Mouse (Mus musculus) liver, embryonic 14.5 days (tissue): ENCODE data around the gene Map3k5. TPM values are rescaled to one million over a fixed set of nuclear protein-coding genes. Genes with fewer than 3 reads are reported as not detected.
"Not testable (repeated sequence)": the region's sequence is repeated elsewhere in the genome, so short reads cannot be mapped to it uniquely, and the experiment has no call there.

Experiments used
- ATAC-seq: fragments of 200-750 bp; cut with Nextera tagmentation; 2 replicates; pipeline ENCODE4 v1.8.0; 2017; ENCODE audit warnings: moderate number of reproducible peaks, mild to moderate bottlenecking, moderate library complexity; ENCODE audit not compliant: insufficient read depth
- DNase-seq, 3 experiments: peaks; one replicate each; pipeline ENCODE4 v3.0.0-alpha.2; 2012 to 2013; ENCODE audit warnings: low read depth in 3 of 3, low spot score in 3 of 3
- H3K27ac ChIP-seq: fragments of 300-500 bp; sonication (generic); 2 replicates; pipeline ENCODE4 v1.5.1; 2014; ENCODE audit warnings: moderate library complexity, mild to moderate bottlenecking, control low read depth, inconsistent platforms
- H3K27me3 ChIP-seq: fragments of 300-500 bp; sonication (generic); 2 replicates; pipeline ENCODE4 v1.6.1; 2014; ENCODE audit warnings: mild to moderate bottlenecking, low read length, moderate library complexity; ENCODE audit not compliant: control insufficient read depth, insufficient read depth
- H3K36me3 ChIP-seq: fragments of 300-500 bp; sonication (generic); replicated peaks from 2 replicates; pipeline ENCODE4 v1.6.1; 2014; ENCODE audit warnings: low read depth; ENCODE audit not compliant: control insufficient read depth, insufficient read depth
- H3K4me1 ChIP-seq, 2 experiments: fragments of 200-500 bp in 1 of 2; fragments of 300-500 bp in 1 of 2; sonication (generic) in 1 of 2; replicated peaks; 2 replicates each; pipeline ENCODE4 v1.6.1; 2012 to 2014; ENCODE audit warnings: antibody characterized with exemption in 1 of 2, inconsistent platforms in 1 of 2, low read length in 1 of 2; ENCODE audit not compliant: control insufficient read depth in 2 of 2, insufficient read depth in 2 of 2
- H3K4me2 ChIP-seq: fragments of 300-500 bp; sonication (generic); 2 replicates; pipeline ENCODE4 v1.6.1; 2014; ENCODE audit warnings: low read depth, mild to moderate bottlenecking, control low read depth, moderate library complexity
- H3K4me3 ChIP-seq, 2 experiments: fragments of 200-500 bp in 1 of 2; fragments of 300-500 bp in 1 of 2; sonication (generic) in 1 of 2; 2 replicates each; pipeline ENCODE4 v1.5.1; 2012 to 2014; ENCODE audit warnings: low read depth in 2 of 2, low read length in 2 of 2, mild to moderate bottlenecking in 2 of 2, control low read depth in 1 of 2, inconsistent platforms in 1 of 2, moderate library complexity in 1 of 2; ENCODE audit not compliant: insufficient read depth in 1 of 2
- H3K9ac ChIP-seq: fragments of 300-500 bp; sonication (generic); replicated peaks from 2 replicates; pipeline ENCODE4 v1.6.1; 2014; ENCODE audit warnings: mild to moderate bottlenecking, control low read depth, moderate library complexity
- H3K9me3 ChIP-seq: fragments of 300-500 bp; sonication (generic); 2 replicates; pipeline ENCODE4 v1.6.1; 2016; ENCODE audit warnings: low read length, mixed read lengths; ENCODE audit not compliant: control insufficient read depth
- CTCF ChIP-seq: IDR thresholded peaks from 2 replicates; pipeline ENCODE4 v1.5.1; 2016; ENCODE audit warnings: antibody characterized with exemption, low read depth, control low read depth
- EP300 ChIP-seq: IDR thresholded peaks from 2 replicates; pipeline ENCODE4 v1.6.1; 2016; ENCODE audit warnings: antibody characterized with exemption, low read depth
- WGBS: fragments of 180-500 bp; shearing (Covaris S2); extraction: QIAGEN DNeasy Blood & Tissue Kit; methylation state at CpG from one replicate; pipeline ENCODE4 v1.1.7; 2014; ENCODE audit not compliant: insufficient replicate concordance; 5-methylcytosine and 5-hydroxymethylcytosine counted together
- polyA plus RNA-seq, 2 experiments: library from polyadenylated mRNA; depleted of rRNA in 1 of 2; stranded (reverse) in 1 of 2; unstranded in 1 of 2; fragments of >200 nt; fragmentation: Nextera tagmentation in 1 of 2; extraction: Ambion mirVana in 1 of 2; gene quantifications; 2 replicates each; pipeline versions ENCODE4 v1.2.1 to v1.2.3; 2012 to 2014

Map3k5 gene
- polyA plus RNA-seq, 2 experiments, result 1.0 to 1.1 TPM

DNA sequence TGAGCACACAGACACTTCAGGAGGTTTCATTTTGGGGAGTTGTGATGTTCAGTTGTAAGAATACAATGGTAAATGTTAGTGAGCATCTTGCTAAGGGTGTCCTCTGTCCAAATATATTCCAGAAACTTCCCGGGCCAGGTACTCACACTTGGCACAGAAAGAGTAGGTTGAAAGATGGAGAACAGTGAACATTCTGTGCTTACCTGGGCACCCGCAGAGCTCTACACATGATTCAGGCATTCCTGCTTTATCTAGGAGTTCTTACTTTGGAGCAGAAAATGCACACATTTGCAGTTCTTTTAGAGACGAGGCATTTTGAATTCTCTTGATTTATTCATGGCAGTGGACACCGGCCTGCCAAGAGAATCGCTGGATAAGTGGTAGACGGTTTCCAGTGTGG, 32.3 kb downstream of the Map3k5 start:
- Histone ChIP-seq H3K9ac (no peak overlapping the region), H3K4me1 (no peaks in the 10 kb centered on the region; a peak in 1 of 4 replicates), H3K27me3 (no peaks in the 10 kb centered on the region), H3K4me2 (no peak overlapping the region), H3K9me3 (no peaks in the 10 kb centered on the region), H3K27ac (no peak overlapping the region), H3K4me3 (no peak overlapping the region), H3K36me3 (no peaks in the 10 kb centered on the region)
- ATAC-seq (no peak), DNase-seq (no peak)
- 61% methylated on average over 6 of the region's 6 CpGs for WGBS
- TF ChIP-seq CTCF (no peak), EP300 (no peak)

DNA sequence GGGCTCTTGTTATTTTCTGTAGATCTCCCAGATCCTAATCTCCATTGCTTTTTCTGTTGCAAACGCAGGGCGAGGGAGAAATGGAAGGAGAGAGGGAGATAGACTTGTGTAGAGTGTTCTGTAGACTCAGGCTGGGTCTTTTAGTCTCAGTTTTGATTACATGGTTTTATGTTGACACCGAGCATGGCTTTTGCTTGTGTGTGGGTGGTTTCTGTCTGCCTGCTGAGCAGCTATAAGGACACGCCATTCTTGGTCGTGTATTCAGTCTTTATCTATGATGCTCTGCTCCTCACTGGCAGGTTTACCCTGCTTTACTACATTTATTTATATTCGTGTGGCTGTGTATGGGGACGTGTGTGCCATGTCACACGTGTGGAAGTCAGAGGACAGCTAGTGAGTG, 34.2 kb downstream of the Map3k5 start:
- ATAC-seq (no peak), DNase-seq (no peak)
- Histone ChIP-seq H3K9me3 (no peaks in the 10 kb centered on the region), H3K9ac (no peak overlapping the region), H3K27ac (no peak overlapping the region), H3K4me1 (no peaks in the 10 kb centered on the region; a peak in 1 of 4 replicates), H3K36me3 (no peaks in the 10 kb centered on the region), H3K4me3 (no peak overlapping the region), H3K4me2 (no peak overlapping the region), H3K27me3 (no peaks in the 10 kb centered on the region)
- WGBS, result 68% methylated on average over 8 of the region's 8 CpGs
- TF ChIP-seq EP300 (no peak), CTCF (no peak)

DNA sequence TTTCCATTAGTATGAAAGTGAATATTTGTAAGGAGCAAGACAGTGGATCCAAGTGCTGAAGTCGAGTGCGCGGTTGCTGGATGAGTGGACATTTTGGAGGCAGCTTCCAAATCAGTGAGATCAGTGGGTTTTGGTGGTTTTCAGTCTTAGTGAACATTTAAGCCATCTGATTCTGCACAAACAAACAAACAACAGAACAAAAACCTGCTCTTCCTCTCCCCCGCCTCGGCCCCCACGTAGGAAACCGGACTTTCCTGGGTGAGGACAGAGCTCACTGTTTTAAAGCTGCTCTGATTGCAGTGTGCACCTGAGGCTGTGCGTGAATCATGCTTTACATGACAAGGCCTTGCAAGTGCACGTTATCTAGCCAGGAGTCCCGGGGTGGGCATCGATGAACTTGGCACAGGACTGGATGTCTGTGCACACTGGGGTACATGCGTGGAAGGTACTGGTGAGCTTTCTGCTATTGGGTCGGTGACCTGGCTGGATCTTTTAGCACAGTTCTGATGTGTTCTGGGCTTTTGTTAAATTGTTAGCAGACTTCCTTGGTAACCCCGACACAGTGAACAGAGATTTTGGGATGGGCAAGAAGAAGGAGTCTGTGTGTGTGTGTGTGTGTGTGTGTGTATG, 35.7 kb downstream of the Map3k5 start:
- Histone ChIP-seq H3K4me3 (no peak overlapping the region), H3K4me2 (no peak overlapping the region), H3K9ac (no peak overlapping the region), H3K36me3 (no peaks in the 10 kb centered on the region), H3K9me3 (no peaks in the 10 kb centered on the region), H3K4me1 (no peaks in the 10 kb centered on the region; a peak in 1 of 4 replicates), H3K27ac (no peak overlapping the region), H3K27me3 (no peaks in the 10 kb centered on the region)
- no peak for TF ChIP-seq EP300
- no peak for TF ChIP-seq CTCF
- WGBS, result 74% methylated on average over 14 of the region's 14 CpGs
- ATAC-seq (no peak), DNase-seq (no peak)

DNA sequence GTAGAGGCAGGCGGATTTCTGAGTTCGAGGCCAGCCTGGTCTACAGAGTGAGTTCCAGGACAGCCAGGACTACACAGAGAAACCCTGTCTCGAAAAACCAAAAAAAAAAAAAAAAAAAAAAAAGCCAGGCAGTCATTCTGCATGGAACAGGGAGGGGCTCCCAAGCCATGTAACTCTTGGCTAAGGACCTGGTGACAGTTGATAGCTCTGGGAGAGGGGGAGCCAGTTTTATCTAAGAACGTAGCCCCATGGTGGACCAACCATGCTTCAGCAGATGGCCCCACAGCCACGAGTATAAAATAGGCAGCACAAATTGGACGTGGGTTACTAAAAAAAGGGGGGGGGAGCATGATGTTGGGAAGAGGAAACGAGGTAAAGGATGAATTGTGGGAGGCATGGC, 37.2 kb downstream of the Map3k5 start:
- not testable (repeated sequence) for H3K4me1 ChIP-seq, H3K36me3 ChIP-seq, H3K9me3 ChIP-seq, H3K4me2 ChIP-seq, ATAC-seq, H3K4me3 ChIP-seq, H3K27me3 ChIP-seq, DNase-seq, H3K27ac ChIP-seq, H3K9ac ChIP-seq
- 45% methylated on average over 6 of the region's 7 CpGs for WGBS

DNA sequence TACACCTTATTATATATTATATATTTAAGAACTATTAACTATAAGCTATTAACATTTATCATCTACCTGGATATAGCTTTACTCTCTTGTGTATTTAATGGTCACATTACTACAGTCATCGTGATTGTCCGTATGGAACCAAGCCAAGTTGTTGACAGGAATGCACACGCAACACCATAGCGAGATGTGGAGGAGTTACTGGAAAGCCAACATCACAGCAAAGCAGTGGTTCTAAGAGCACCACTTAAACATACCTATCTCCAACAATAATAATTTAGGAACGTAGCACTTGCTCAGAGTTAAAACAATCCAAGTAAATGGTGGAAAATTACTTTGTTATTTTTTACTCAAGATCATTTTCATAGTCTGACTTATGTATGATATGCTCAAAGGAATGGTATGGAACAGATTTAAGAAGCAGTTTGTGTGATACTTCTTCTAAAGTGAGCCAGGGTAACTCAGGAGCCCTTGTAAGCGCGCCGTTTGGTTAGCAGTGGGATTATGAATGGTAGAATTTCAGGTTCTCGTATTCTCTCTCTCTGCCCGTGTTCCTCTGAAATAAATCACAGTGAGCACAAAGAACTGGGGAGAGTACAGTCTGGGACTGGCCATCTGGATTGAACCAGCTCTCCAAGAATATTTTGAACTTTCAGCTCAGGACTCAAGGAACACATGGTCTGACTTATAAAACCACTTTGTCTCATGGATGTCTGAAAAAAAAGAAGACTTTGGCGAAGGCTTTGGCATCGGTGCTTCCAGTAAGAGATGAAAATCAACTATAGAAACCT, 39.2 kb downstream of the Map3k5 start:
- TF ChIP-seq EP300 (no peak), CTCF (no peak)
- no peaks in the 10 kb centered on the region for H3K27me3 ChIP-seq
- no peaks in the 10 kb centered on the region for H3K9me3 ChIP-seq
- H3K9ac ChIP-seq, result no peak overlapping the region
- no peak overlapping the region for H3K27ac ChIP-seq
- no peak overlapping the region for H3K4me2 ChIP-seq
- no peak overlapping the region for H3K4me3 ChIP-seq
- no peak for DNase-seq
- WGBS, result 77% methylated on average over 12 of the region's 12 CpGs
- no peaks in the 10 kb centered on the region; a peak in 1 of 4 replicates for H3K4me1 ChIP-seq
- no peaks in the 10 kb centered on the region for H3K36me3 ChIP-seq
- ATAC-seq, result no peak
